Mouse (Mus musculus): ENCODE results near the gene Il11ra1. TPM values are rescaled to one million over a fixed set of nuclear protein-coding genes. Genes with fewer than 3 reads are reported as not detected.
"Not testable (repeated sequence)": the region's sequence is repeated elsewhere in the genome, so short reads cannot be mapped to it uniquely, and the experiment has no call there.

Il11ra1 gene
- polyA plus RNA-seq, 1 experiment from 2014 or later, result 63.8 TPM

DNA sequence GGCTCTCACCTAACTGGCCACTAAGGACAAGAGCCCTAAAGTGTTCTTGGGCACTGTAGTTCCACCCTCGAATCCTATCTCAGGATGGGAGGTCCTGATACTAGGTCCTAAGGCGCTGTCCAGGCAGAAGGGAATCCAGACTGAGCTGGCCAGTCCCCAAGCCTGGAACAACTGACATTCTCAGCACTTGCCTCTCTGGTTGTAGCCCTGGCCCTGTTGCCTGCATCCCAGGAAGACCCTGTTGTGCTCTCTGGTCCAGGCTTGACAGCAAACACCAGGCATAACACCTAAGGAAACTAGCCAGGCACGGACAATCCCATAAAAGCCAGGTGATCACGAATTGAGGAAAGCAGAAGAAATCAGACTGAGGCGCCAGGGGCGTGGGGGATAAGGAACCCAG, 17.0 kb upstream of the Il11ra1 start:
- ATAC-seq, result no peak
- Histone ChIP-seq H3K9ac (ENCODE audit: low read depth, low read length) (no peak overlapping the region), H3K4me3 (ENCODE audit: low read depth, low read length) (no peak overlapping the region), H3K9me3 (ENCODE audit: control insufficient read depth) (no peaks in the 10 kb centered on the region), H3K4me1 (replicated peaks; ENCODE audit: control insufficient read depth, insufficient read depth, low read length) (no peaks in the 10 kb centered on the region), H3K27ac (ENCODE audit: low read depth, low read length) (no peak overlapping the region), H3K27me3 (replicated peaks; ENCODE audit: control insufficient read depth, insufficient read depth, low read length) (peaks cover 9% of the 10 kb centered on the region), H3K4me2 (replicated peaks; ENCODE audit: low read depth) (no peak overlapping the region), H3K36me3 (ENCODE audit: control insufficient read depth, insufficient read depth) (no peaks in the 10 kb centered on the region)
- 27% methylated on average over 6 of the region's 6 CpGs for WGBS
- no peak for TF ChIP-seq CTCF (IDR thresholded peaks at IDR 0.05; ENCODE audit: low read depth)

DNA sequence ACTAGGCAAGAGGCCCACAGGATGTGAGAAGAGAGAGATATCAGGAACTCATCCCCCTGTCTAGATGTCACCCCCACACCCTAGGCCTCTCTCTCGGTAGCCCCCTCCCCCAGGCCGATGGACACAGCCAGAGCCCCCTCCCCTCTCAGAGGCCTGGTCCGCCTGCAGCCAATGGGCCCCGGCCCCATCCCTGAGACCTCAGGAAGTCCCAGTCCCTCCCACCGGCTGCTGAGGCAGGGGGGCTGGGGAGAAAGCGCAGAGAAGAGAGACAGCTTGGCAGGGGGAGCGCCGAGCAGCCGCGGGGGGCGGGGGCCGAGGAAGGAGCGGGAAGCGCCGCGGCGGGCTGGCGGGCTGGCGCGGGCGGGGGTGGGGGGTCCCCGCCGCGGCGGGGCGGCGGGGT, 16.5 kb upstream of the Il11ra1 start:
- H3K9ac ChIP-seq (ENCODE audit: low read depth, low read length); H3K4me3 ChIP-seq (ENCODE audit: low read depth, low read length); H3K36me3 ChIP-seq (ENCODE audit: control insufficient read depth, insufficient read depth); H3K4me1 ChIP-seq (replicated peaks; ENCODE audit: control insufficient read depth, insufficient read depth, low read length); H3K9me3 ChIP-seq (ENCODE audit: control insufficient read depth); H3K27ac ChIP-seq (ENCODE audit: low read depth, low read length); ATAC-seq; H3K27me3 ChIP-seq (replicated peaks; ENCODE audit: control insufficient read depth, insufficient read depth, low read length): not testable (repeated sequence)
- H3K4me2 ChIP-seq (replicated peaks; ENCODE audit: low read depth), result 0 out of 2 replicates have a peak overlapping the region, but pooled peaks have one; percentile 35
- 7% methylated on average over 3 of the region's 27 CpGs for WGBS

DNA sequence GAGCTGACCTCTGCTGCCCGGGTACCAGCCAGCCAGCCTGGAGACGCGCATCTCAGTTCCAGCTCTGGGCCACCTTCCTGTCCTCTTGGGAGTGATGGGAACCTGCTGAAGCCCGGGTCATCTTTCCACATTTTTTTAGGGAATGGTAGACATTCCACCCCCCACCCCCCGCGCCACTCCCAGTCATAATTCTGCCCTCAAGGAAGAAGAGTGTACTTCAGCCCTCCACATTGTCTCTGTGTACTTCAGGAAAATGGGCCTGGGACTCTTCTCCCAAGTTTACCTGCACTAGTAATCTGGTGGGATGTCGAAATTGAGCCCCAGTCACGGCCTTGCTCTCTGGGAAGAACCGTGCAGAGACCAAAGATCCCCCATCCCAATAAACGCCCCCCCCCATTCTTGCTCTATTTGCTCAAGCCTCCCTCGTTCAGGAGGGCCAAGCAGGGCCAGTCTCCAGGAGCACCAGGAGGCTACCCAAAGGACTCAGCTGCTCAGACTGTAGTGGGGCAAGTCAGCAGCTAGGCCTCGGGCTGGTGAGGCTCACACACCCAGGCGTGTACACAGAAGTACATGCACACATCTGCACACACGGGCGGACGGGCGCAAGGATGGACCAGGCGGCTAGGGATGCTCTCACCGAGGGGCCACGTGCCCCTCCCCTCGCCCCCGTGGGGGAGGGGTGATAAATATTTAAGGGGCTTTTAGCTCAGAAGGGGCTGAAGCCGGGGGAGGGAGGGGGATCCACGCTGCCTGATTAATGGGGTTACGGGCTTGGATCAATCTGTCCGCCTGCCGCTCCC, 15.5 kb upstream of the Il11ra1 start:
- not testable (repeated sequence) for ATAC-seq
- 13% methylated on average over 21 of the region's 27 CpGs for WGBS

DNA sequence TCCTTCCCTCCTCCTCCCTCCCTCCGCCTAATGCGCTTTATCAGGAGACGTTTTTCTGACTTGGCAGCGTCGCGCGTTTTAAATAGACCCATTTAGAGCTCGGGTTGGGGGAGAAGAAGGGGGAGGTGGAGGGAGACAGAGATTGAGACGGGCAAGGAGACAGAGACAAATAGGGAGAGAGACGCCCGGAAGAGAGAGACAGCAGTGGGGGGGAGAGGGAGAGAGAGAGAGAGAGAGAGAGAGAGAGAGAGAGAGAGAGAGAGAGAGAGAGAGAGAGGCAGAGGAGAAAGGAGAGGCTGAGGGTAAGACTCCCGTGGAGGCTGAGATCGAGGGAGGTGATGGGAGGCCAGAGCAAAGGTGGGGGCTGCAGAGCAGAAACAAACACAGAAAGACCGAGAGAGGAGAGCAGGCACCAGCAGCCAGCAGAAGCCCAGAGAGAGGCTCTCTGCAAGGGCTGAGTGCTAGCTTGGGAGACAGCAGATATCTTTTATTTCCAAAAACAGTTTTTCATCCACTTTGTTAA, 14.8 kb upstream of the Il11ra1 start:
- not testable (repeated sequence) for H3K36me3 ChIP-seq (ENCODE audit: control insufficient read depth, insufficient read depth); H3K9ac ChIP-seq (ENCODE audit: low read depth, low read length); ATAC-seq; H3K4me3 ChIP-seq (ENCODE audit: low read depth, low read length); H3K27me3 ChIP-seq (replicated peaks; ENCODE audit: control insufficient read depth, insufficient read depth, low read length); H3K9me3 ChIP-seq (ENCODE audit: control insufficient read depth); H3K4me2 ChIP-seq (replicated peaks; ENCODE audit: low read depth); H3K4me1 ChIP-seq (replicated peaks; ENCODE audit: control insufficient read depth, insufficient read depth, low read length); H3K27ac ChIP-seq (ENCODE audit: low read depth, low read length)
- WGBS, result 3% methylated on average over 12 of the region's 14 CpGs

More for the DNA sequence above, 15.5 kb upstream of the Il11ra1 start:
- H3K36me3 ChIP-seq (ENCODE audit: control insufficient read depth, insufficient read depth); H3K4me1 ChIP-seq (replicated peaks; ENCODE audit: control insufficient read depth, insufficient read depth, low read length); H3K27ac ChIP-seq (ENCODE audit: low read depth, low read length); H3K27me3 ChIP-seq (replicated peaks; ENCODE audit: control insufficient read depth, insufficient read depth, low read length); H3K4me3 ChIP-seq (ENCODE audit: low read depth, low read length); H3K9me3 ChIP-seq (ENCODE audit: control insufficient read depth); H3K9ac ChIP-seq (ENCODE audit: low read depth, low read length); H3K4me2 ChIP-seq (replicated peaks; ENCODE audit: low read depth): not testable (repeated sequence)

DNA sequence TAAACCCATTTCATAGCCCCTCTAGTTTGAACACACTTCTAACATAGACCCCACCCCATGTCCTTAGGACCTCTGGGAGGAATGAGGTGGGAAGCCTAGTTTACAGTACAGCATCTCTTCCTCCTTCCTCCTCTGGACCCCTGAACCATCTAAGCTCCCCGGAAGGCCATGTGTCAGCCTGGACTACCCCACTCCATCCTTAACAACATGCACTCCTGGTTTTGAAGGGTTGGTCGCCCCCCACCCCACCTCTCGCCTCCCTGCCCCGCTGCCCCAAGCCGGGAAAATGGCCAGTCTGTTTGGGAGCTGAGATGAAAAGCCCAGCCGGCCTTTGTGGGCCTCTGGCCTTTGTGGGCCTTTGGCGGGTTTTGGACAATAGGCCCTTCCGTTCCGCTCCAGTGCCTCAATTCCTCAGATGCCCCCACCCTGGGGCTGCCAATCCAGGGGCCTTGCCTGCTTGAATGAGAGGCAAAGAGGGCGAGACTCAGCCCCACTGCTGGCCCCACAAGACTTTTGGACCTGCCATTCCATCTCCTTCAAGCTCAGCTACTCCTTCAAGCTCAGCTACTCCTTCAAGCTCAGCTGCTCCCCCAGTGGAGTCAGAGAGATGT, 13.8 kb upstream of the Il11ra1 start:
- 57% methylated on average over 9 of the region's 10 CpGs for WGBS
- not testable (repeated sequence) for H3K27me3 ChIP-seq (replicated peaks; ENCODE audit: control insufficient read depth, insufficient read depth, low read length); H3K4me1 ChIP-seq (replicated peaks; ENCODE audit: control insufficient read depth, insufficient read depth, low read length); ATAC-seq; H3K9ac ChIP-seq (ENCODE audit: low read depth, low read length); H3K9me3 ChIP-seq (ENCODE audit: control insufficient read depth); H3K4me2 ChIP-seq (replicated peaks; ENCODE audit: low read depth); H3K27ac ChIP-seq (ENCODE audit: low read depth, low read length); H3K4me3 ChIP-seq (ENCODE audit: low read depth, low read length); H3K36me3 ChIP-seq (ENCODE audit: control insufficient read depth, insufficient read depth)

DNA sequence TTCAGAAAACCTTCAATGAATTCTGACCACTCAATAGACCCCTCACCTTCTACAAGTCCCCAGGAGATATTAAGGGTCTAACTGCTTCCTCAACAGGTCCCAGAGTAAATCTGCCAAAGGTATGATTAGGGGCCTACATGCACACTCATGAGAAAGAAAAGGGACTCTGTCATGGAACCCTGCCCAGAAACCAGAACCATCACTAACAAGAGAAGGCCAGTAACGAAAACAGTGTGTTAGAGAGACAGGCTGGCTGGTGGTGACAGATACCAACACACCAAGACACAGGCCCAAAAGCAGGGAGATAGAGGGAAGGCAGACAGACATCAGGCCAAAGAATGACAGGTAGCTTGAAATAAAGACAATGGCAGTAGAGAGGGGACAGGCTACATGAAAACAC, 11.2 kb upstream of the Il11ra1 start:
- not testable (repeated sequence) for H3K27me3 ChIP-seq (replicated peaks; ENCODE audit: control insufficient read depth, insufficient read depth, low read length); H3K4me1 ChIP-seq (replicated peaks; ENCODE audit: control insufficient read depth, insufficient read depth, low read length); H3K9me3 ChIP-seq (ENCODE audit: control insufficient read depth); H3K4me2 ChIP-seq (replicated peaks; ENCODE audit: low read depth); H3K4me3 ChIP-seq (ENCODE audit: low read depth, low read length); H3K27ac ChIP-seq (ENCODE audit: low read depth, low read length); ATAC-seq; H3K9ac ChIP-seq (ENCODE audit: low read depth, low read length); H3K36me3 ChIP-seq (ENCODE audit: control insufficient read depth, insufficient read depth)
- WGBS, result 78% methylated on average over 1 of the region's 1 CpGs

DNA sequence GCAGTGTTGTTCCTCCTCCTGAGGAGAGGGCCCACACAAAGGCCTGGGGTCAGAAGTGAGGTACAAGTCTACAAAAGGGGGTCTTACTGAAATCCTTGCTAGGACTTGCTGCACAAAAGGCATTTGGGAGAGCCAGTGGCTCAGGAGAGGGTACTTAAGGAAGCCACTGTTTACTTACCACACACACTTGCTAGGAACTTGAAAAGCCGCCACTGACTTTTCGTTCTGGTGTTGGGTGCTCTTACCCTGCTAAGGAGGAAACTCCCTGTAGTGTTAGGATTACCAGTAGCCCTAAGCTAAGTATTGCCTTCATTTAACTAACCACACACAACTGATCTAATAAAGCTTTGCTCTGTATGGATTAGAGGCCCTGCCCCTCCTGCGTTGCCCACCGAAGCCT, 9.8 kb upstream of the Il11ra1 start:
- not testable (repeated sequence) for ATAC-seq; H3K9ac ChIP-seq (ENCODE audit: low read depth, low read length); H3K4me1 ChIP-seq (replicated peaks; ENCODE audit: control insufficient read depth, insufficient read depth, low read length); H3K27ac ChIP-seq (ENCODE audit: low read depth, low read length); H3K4me2 ChIP-seq (replicated peaks; ENCODE audit: low read depth); H3K36me3 ChIP-seq (ENCODE audit: control insufficient read depth, insufficient read depth); H3K9me3 ChIP-seq (ENCODE audit: control insufficient read depth); H3K27me3 ChIP-seq (replicated peaks; ENCODE audit: control insufficient read depth, insufficient read depth, low read length); H3K4me3 ChIP-seq (ENCODE audit: low read depth, low read length)
- no CpG with 5 or more reads among the region's 4 CpGs for WGBS

DNA sequence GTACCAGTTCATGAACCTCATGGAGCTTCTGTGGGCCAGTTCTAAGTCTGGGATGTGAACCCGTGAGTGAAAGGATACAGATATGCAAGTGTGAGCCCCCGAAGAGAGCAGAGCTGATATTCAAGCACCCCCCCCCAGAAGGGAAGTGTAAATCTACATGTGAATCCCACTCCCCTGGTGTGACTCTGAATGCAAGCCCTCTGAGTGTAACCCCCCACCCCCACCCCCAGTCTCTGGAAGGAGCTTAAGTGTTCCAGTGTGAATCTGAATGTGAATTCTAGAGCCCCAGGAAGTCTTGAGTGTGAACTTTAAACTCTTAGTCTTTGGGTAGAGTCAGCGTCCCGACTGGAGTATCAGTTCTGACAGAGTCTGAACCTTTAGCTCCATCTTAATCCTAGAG, 6.3 kb upstream of the Il11ra1 start:
- H3K36me3 ChIP-seq (ENCODE audit: control insufficient read depth, insufficient read depth); H3K27ac ChIP-seq (ENCODE audit: low read depth, low read length); H3K27me3 ChIP-seq (replicated peaks; ENCODE audit: control insufficient read depth, insufficient read depth, low read length); H3K4me3 ChIP-seq (ENCODE audit: low read depth, low read length); H3K9ac ChIP-seq (ENCODE audit: low read depth, low read length); H3K4me1 ChIP-seq (replicated peaks; ENCODE audit: control insufficient read depth, insufficient read depth, low read length); H3K9me3 ChIP-seq (ENCODE audit: control insufficient read depth); ATAC-seq; H3K4me2 ChIP-seq (replicated peaks; ENCODE audit: low read depth): not testable (repeated sequence)
- whole genome bisulfite sequencing, result 18% methylated on average over 4 of the region's 4 CpGs

DNA sequence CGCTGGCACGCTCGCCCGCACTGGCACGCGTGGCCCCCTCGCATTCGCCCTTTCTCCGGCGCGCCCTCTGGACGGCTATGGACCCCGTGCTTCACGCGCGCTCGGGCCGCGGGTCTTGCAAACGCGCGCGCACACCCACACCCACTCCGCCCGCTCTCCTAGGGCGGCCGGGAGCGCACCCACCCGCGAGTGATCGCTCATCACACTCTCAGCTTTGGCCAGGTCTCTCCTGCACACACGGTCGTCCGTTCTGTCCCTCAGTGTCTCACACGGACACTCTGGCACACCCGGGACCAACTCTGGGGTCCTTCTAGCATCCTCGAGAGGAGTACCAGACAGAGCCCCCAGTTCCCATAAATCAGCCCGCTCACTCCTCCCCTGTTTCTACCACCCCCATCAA, 4.0 kb upstream of the Il11ra1 start:
- H3K4me2 ChIP-seq (replicated peaks; ENCODE audit: low read depth), result peak overlapping the region; percentile 40; the same call in 1 of the 2 replicates
- ATAC-seq; H3K9me3 ChIP-seq (ENCODE audit: control insufficient read depth); H3K9ac ChIP-seq (ENCODE audit: low read depth, low read length); H3K4me3 ChIP-seq (ENCODE audit: low read depth, low read length); H3K27ac ChIP-seq (ENCODE audit: low read depth, low read length); H3K4me1 ChIP-seq (replicated peaks; ENCODE audit: control insufficient read depth, insufficient read depth, low read length); H3K27me3 ChIP-seq (replicated peaks; ENCODE audit: control insufficient read depth, insufficient read depth, low read length); H3K36me3 ChIP-seq (ENCODE audit: control insufficient read depth, insufficient read depth): not testable (repeated sequence)
- 7% methylated on average over 8 of the region's 38 CpGs for WGBS

Measured in intestine, postnatal 0 days (tissue).